Mouse (Mus musculus) midbrain, embryonic 10.5 days (tissue): ENCODE measurements around the gene Bcl7a. TPM values are rescaled to one million over a fixed set of nuclear protein-coding genes. Genes with fewer than 3 reads are reported as not detected.

Experiments used
- DNase-seq: peaks from one replicate; pipeline ENCODE4 v3.0.0-alpha.2; 2017; ENCODE audit warnings: low spot score
- H3K27ac ChIP-seq: fragments of 300-500 bp; sonication (generic); replicated peaks from 2 replicates; pipeline ENCODE4 v1.5.1; 2016; ENCODE audit warnings: mild to moderate bottlenecking
- H3K27me3 ChIP-seq: fragments of 300-500 bp; sonication (generic); 2 replicates; pipeline ENCODE4 v1.6.1; 2016; ENCODE audit warnings: low read depth, mild to moderate bottlenecking; ENCODE audit not compliant: poor library complexity, severe bottlenecking
- H3K36me3 ChIP-seq: fragments of 300-500 bp; sonication (generic); 2 replicates; pipeline ENCODE4 v1.6.1; 2016; ENCODE audit warnings: mild to moderate bottlenecking, moderate library complexity
- H3K4me1 ChIP-seq: fragments of 300-500 bp; sonication (generic); 2 replicates; pipeline ENCODE4 v1.6.1; 2016
- H3K4me3 ChIP-seq: fragments of 300-500 bp; sonication (generic); 2 replicates; pipeline ENCODE4 v1.5.1; 2016; ENCODE audit warnings: mild to moderate bottlenecking, moderate library complexity
- H3K9me3 ChIP-seq: fragments of 300-500 bp; sonication (generic); replicated peaks from 2 replicates; pipeline ENCODE4 v1.6.1; 2016; ENCODE audit warnings: mild to moderate bottlenecking
- WGBS: fragments of 180-500 bp; shearing (Covaris S2); methylation state at CpG from one replicate; pipeline ENCODE4 v1.1.7; 2016; 5-methylcytosine and 5-hydroxymethylcytosine counted together
- polyA plus RNA-seq: library from polyadenylated mRNA; unstranded; fragments of >200 nt; fragmentation: Nextera tagmentation; extraction: Ambion mirVana; gene quantifications from 2 replicates; pipeline ENCODE4 v1.2.1, GENCODE M21; 2016

Gene Bcl7a
- polyA plus RNA-seq, result 35.3 and 44.6 TPM in 2 replicates

GRCm38 (mm10) chr5:123343707-123344627 lies at the start of gene Bcl7a:
TSS of gene Bcl7a (plus strand) at chr5:123343834.
- H3K36me3 ChIP-seq, result peaks cover 18% of the 10 kb centered on the region
- no peaks in the 10 kb centered on the region for H3K9me3 ChIP-seq
- H3K4me1 ChIP-seq, result peaks cover 41% of the 10 kb centered on the region
- H3K27ac ChIP-seq, result peak within 1 kb of the TSS; percentile 98
- H3K4me3 ChIP-seq, result peak within 1 kb of the TSS; percentile 84
- 1% methylated on average over 69 of the region's 69 CpGs for WGBS
- peak; percentile 91 for DNase-seq
- no peaks in the 10 kb centered on the region for H3K27me3 ChIP-seq

DNA sequence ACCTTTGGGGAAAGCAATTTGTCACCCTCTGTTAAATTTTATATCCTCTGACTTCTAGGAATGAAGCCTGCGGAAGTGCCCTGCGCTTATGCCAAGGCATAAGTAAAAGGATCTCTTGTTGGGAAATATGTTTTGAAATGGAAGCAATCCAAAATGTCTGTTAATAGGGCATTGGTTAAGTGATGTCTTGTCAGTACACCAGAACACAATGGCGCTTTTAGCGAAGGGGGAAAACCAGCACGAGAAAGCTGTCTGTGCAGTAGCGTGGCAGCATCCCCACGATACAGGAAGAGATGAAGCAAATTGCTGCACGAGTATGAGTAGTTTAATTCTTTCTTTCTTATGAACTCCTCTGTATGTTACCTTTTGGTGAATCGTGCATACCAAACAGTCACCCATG lies 49.0 kb upstream of the Bcl7a start:
- DNase-seq, result no peak
- no peaks in the 10 kb centered on the region for H3K9me3 ChIP-seq
- 92% methylated on average over 9 of the region's 9 CpGs for WGBS
- no peaks in the 10 kb centered on the region for H3K36me3 ChIP-seq
- no peak overlapping the region for H3K4me3 ChIP-seq
- peaks cover 7% of the 10 kb centered on the region; the same call in 1 of the 2 replicates for H3K27me3 ChIP-seq
- no peak overlapping the region for H3K27ac ChIP-seq
- peaks cover 10% of the 10 kb centered on the region for H3K4me1 ChIP-seq

DNA sequence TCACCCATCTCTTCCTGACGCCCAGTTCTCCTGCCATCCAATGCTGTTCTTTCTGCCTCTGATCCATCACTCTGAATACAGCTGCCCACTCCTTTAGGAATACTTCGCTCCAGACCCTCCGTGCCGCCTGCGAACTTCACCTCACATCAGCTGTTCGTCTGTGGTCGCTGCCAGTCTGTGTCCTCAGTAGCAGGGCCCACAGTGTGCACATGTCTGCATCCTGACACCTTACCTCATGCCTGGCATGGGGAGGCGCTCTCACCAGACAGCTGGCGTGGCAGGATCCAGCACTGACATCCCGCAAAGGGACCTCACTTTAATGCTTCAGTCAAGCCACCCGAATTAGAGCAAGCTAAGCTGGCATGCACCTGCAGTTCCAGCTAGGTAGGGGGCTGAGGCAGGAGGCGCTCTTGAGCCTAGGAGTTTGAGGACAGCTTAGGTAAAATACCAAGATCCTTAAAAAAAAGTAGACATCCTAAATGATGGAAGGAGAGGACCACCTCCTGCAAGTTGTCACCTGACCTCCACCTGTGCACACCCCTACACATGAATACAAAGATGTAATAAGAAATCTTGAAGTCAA lies 47.3 kb upstream of the Bcl7a start:
- H3K4me3 ChIP-seq, result no peak overlapping the region
- H3K27ac ChIP-seq, result no peak overlapping the region
- DNase-seq, result no peak
- H3K27me3 ChIP-seq, result peaks cover 23% of the 10 kb centered on the region
- 69% methylated on average over 12 of the region's 12 CpGs for WGBS
- H3K9me3 ChIP-seq, result no peaks in the 10 kb centered on the region
- peaks cover 26% of the 10 kb centered on the region for H3K4me1 ChIP-seq
- no peaks in the 10 kb centered on the region for H3K36me3 ChIP-seq

GRCm38 (mm10) chr5:123296972-123297754 lies 46.5 kb upstream of the Bcl7a start:
- 59% methylated on average over 23 of the region's 23 CpGs for WGBS
- Histone ChIP-seq H3K4me1 (peaks cover 33% of the 10 kb centered on the region), H3K27ac (no peak overlapping the region), H3K27me3 (peaks cover 25% of the 10 kb centered on the region), H3K36me3 (no peaks in the 10 kb centered on the region), H3K9me3 (no peaks in the 10 kb centered on the region), H3K4me3 (no peak overlapping the region)
- DNase-seq, result no peak

- WGBS, result 83% methylated on average over 7 of the region's 7 CpGs
- DNase-seq, result no peak
- no peak overlapping the region for H3K4me3 ChIP-seq
- H3K4me1 ChIP-seq, result peaks cover 40% of the 10 kb centered on the region
- peaks cover 25% of the 10 kb centered on the region for H3K27me3 ChIP-seq
- H3K27ac ChIP-seq, result no peak overlapping the region
- no peaks in the 10 kb centered on the region for H3K36me3 ChIP-seq
- no peaks in the 10 kb centered on the region for H3K9me3 ChIP-seq
These were observed 45.8 kb upstream of the Bcl7a start for GRCm38 (mm10) chr5:123297830-123298229.

GRCm38 (mm10) chr5:123298526-123298925 lies 45.1 kb upstream of the Bcl7a start:
- peaks cover 43% of the 10 kb centered on the region for H3K4me1 ChIP-seq
- H3K9me3 ChIP-seq, result no peaks in the 10 kb centered on the region
- WGBS, result 91% methylated on average over 6 of the region's 6 CpGs
- DNase-seq, result no peak
- H3K27me3 ChIP-seq, result peaks cover 25% of the 10 kb centered on the region
- H3K4me3 ChIP-seq, result no peak overlapping the region
- no peak overlapping the region for H3K27ac ChIP-seq
- no peaks in the 10 kb centered on the region for H3K36me3 ChIP-seq

- Histone ChIP-seq H3K4me1 (peaks cover 43% of the 10 kb centered on the region), H3K27ac (peak overlapping the region; percentile 61), H3K4me3 (0 out of 2 replicates have a peak overlapping the region, but pooled peaks have one; percentile 7), H3K9me3 (no peaks in the 10 kb centered on the region), H3K27me3 (peaks cover 37% of the 10 kb centered on the region), H3K36me3 (no peaks in the 10 kb centered on the region)
- WGBS, result 83% methylated on average over 8 of the region's 8 CpGs
- DNase-seq, result no peak
These were observed 43.1 kb upstream of the Bcl7a start for GRCm38 (mm10) chr5:123300496-123301034.

GRCm38 (mm10) chr5:123301780-123302521 lies 41.7 kb upstream of the Bcl7a start:
- H3K27me3 ChIP-seq, result peaks cover 38% of the 10 kb centered on the region
- peak; percentile 64 for DNase-seq
- peak overlapping the region; percentile 78 for H3K27ac ChIP-seq
- H3K4me3 ChIP-seq, result peak overlapping the region; percentile 29
- whole genome bisulfite sequencing, result 44% methylated on average over 20 of the region's 20 CpGs
- H3K36me3 ChIP-seq, result no peaks in the 10 kb centered on the region
- H3K9me3 ChIP-seq, result no peaks in the 10 kb centered on the region
- peaks cover 41% of the 10 kb centered on the region for H3K4me1 ChIP-seq

GRCm38 (mm10) chr5:123307630-123308282 lies 35.9 kb upstream of the Bcl7a start:
- 87% methylated on average over 18 of the region's 18 CpGs for WGBS

GRCm38 (mm10) chr5:123309816-123310215 lies 33.8 kb upstream of the Bcl7a start:
- peak overlapping the region; percentile 38; the same call in 1 of the 2 replicates for H3K27ac ChIP-seq
- peaks cover 24% of the 10 kb centered on the region for H3K4me1 ChIP-seq
- H3K9me3 ChIP-seq, result no peaks in the 10 kb centered on the region
- H3K36me3 ChIP-seq, result no peaks in the 10 kb centered on the region
- DNase-seq, result no peak
- H3K27me3 ChIP-seq, result peaks cover 20% of the 10 kb centered on the region; the same call in 1 of the 2 replicates
- 47% methylated on average over 10 of the region's 10 CpGs for WGBS
- H3K4me3 ChIP-seq, result no peak overlapping the region

More at GRCm38 (mm10) chr5:123307630-123308282, 35.9 kb upstream of the Bcl7a start:
- Histone ChIP-seq H3K27ac (no peak overlapping the region), H3K4me3 (no peak overlapping the region), H3K4me1 (peaks cover 21% of the 10 kb centered on the region), H3K36me3 (no peaks in the 10 kb centered on the region), H3K9me3 (no peaks in the 10 kb centered on the region), H3K27me3 (peaks cover 24% of the 10 kb centered on the region; the same call in 1 of the 2 replicates)
- DNase-seq, result no peak

GRCm38 (mm10) chr5:123310221-123310620 lies 33.4 kb upstream of the Bcl7a start:
- Histone ChIP-seq H3K4me1 (peaks cover 28% of the 10 kb centered on the region), H3K36me3 (no peaks in the 10 kb centered on the region), H3K27ac (peak overlapping the region; percentile 38; the same call in 1 of the 2 replicates), H3K27me3 (peaks cover 16% of the 10 kb centered on the region; the same call in 1 of the 2 replicates), H3K4me3 (no peak overlapping the region), H3K9me3 (no peaks in the 10 kb centered on the region)
- whole genome bisulfite sequencing, result 54% methylated on average over 7 of the region's 7 CpGs
- no peak for DNase-seq
